Mouse (Mus musculus) liver, adult 2 months (tissue): ENCODE measurements around the gene Rapgefl1.

Experiments
- CTCF ChIP-seq: fragments of 200-500 bp; IDR thresholded peaks from 2 replicates; pipeline ENCODE4 v1.5.1; 2011; ENCODE audit warnings: low read depth, low read length, control low read depth
- POLR2A ChIP-seq: fragments of 200-500 bp; IDR thresholded peaks from 2 replicates; pipeline ENCODE4 v1.6.1; 2011; ENCODE audit warnings: low read length, control low read depth; ENCODE audit not compliant: insufficient read depth; ENCODE audit errors: extremely low read depth

DNA sequence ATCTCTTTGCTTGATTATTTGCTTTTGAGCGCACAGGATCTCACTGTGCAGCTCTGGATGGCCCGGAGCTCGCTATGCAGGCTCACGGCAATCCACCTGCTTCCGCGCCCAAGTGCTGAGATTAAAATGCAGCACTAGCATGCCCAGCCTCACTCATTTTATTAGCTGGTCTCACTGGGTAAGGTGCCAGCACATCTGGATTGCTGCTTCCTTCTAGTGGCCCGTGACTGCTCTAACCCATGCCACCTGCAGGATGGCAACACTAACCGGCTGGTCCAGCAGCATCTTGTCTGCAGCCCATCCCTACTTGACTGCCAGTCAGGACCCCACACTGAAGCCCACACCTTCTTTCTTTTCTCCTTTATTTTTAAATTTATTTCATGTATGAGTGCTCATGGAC lies 17.5 kb downstream of the Rapgefl1 start:
- TF ChIP-seq CTCF (no peak), POLR2A (no peak)
